Mouse (Mus musculus) retina, postnatal 1 day (tissue): ENCODE results near the gene Sun2.
A peak's percentile ranks its signal among the peaks of the same experiment; 100 is the strongest.

Source experiments
- DNase-seq: peaks from one replicate; pipeline ENCODE4 v3.0.0-alpha.2; 2012

Sun2 gene

GRCm38 (mm10) chr15:79755176-79755575 is 12.8 kb upstream of the Sun2 start:
- DNase-seq, result no peak

GRCm38 (mm10) chr15:79753873-79754272 is 11.5 kb upstream of the Sun2 start:
- DNase-seq, result no peak

- no peak for DNase-seq
Measured at GRCm38 (mm10) chr15:79753420-79753752, 11.1 kb upstream of the Sun2 start.

GRCm38 (mm10) chr15:79752742-79753419 is 10.5 kb upstream of the Sun2 start:
- DNase-seq, result peak; percentile 80

- DNase-seq, result no peak
Measured at GRCm38 (mm10) chr15:79751772-79752171, 9.4 kb upstream of the Sun2 start.

GRCm38 (mm10) chr15:79750266-79750665 is 7.9 kb upstream of the Sun2 start:
- DNase-seq, result no peak

DNA sequence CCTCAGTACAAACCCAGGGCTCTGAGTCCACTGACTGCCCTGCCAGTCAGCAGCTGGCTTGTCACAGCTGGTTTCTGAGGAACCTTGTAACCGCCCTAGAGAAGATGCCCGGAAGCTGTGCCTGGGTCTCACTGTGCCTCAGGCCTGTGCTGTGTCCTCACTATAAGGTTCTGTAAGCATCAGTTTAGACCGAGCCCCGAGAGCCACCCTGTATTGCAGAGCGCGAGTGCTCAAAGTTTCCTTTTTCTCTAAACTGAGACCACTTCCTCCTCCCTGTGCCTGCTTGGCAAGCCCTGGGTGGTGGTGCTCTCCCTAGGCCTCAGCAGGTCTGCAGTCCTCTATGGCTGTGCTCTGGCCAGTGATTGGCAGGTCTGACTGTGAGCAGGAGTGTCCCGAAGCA is 6.8 kb upstream of the Sun2 start:
- DNase-seq, result no peak

DNA sequence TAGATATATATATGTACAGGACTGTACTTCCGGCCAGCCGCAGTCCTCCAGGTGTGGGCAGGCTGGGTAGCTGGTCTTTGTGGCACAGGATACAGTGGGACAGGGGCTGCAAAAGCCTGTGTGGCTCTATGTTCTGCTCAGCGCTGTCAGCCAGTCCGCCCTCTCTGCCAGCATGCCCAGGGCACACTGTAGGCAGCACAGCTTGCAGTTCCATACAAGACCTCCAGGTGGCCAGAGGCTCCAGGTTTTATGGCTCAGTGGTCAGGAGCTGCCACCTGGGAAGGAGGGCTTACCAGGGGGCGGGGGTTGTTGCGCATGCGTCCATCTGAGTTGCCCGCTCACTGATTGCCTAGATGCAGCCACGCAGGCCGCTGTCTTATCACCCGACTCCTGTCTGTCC is 5.7 kb upstream of the Sun2 start:
- DNase-seq, result peak; percentile 80

DNA sequence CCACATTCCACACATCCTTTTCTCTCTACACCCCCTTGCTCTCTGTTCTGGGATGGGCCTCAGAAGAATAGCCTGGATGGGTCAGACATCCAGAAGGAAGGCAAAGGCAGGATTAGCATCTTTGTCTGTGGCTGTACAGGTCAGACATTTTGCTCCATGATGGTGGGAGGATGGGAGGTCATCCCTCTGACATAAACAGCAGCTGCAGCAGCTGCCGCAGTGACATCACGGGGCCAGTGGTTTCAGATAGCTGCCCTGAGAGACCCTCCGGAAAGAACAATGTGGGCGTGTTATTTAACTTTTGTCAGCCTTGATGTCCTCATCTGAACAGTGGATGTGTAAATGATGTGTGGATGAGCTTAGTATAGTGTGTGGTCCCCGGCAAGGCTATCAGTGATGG is 3.5 kb upstream of the Sun2 start:
- DNase-seq, result no peak

DNA sequence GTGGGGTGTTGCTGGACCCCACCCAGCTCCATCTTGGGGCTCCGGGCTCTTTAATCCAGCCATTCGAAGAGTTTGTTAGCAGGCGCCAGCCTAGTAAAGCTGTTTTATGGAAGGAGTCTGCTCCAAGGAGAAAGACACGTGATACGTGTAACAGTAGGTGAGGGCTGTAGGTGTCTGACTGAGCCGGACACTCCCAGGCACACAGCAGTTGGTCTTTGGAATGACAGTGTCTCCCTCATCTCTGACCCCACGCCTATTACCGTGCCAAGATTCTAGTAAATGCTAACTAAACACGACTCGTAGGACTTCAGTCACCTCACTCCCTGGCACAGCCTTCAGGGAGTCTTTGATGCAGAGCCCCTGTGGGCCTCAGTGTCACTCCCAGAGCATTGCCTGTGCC is 3.0 kb upstream of the Sun2 start:
- no peak for DNase-seq

GRCm38 (mm10) chr15:79744742-79745141 is 2.4 kb upstream of the Sun2 start:
- no peak for DNase-seq

GRCm38 (mm10) chr15:79744001-79744400 is 1.7 kb upstream of the Sun2 start:
- DNase-seq, result no peak

DNA sequence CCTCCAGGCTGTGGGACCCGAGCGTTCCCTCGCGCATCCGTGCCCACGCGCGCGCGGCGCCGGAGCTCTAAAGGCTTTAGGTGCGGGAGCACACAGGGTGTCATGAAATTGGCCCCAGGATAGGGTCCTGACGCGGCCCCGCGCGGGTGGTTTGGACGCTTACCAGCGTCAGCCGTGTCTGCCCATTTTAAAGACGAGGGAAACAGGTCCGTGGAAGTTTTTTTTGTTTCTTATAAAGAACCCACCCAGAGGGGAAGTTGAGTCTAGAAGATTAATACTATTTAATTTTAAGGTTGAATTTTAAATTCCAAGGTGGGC is 329 bp upstream of the Sun2 start:
- DNase-seq, result no peak

DNA sequence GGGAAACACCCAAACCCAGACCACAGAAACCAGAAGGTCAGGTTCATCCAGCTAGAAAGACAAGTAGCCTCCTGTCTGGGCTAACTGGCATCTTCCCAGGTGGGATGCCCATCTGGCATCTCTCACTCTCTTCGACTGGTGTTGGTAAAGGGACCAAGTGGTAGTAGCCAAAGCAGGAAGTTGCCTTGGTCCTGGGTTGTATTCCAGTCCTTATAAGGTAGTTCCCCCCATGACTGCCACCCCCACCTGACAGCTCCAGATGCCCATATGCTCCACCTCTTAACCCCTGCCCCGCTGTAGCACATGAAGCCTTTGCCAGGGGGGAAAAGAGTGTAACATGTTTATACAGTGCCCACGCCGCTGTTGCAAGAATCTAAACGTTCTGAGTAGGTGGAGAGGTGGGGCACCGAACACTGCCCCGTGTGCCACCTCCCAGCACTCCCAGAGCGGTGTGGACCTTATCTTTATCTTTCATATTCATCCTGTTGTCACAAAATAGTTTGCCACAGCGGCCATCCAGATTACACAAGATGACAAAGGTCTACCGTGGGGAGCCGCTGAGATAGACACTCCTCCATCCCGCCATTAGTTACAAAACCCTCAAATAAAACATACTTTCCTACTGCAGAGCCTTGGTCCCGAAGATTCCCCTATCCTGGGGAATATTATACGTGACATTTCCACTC is 1.0 kb downstream of the Sun2 start:
- DNase-seq, result peak; percentile 24

GRCm38 (mm10) chr15:79740739-79741138 is 1.6 kb downstream of the Sun2 start:
- no peak for DNase-seq

- DNase-seq, result no peak
Measured at GRCm38 (mm10) chr15:79734311-79734710, 8.0 kb downstream of the Sun2 start.

GRCm38 (mm10) chr15:79733640-79734039 is 8.7 kb downstream of the Sun2 start:
- DNase-seq, result no peak

DNA sequence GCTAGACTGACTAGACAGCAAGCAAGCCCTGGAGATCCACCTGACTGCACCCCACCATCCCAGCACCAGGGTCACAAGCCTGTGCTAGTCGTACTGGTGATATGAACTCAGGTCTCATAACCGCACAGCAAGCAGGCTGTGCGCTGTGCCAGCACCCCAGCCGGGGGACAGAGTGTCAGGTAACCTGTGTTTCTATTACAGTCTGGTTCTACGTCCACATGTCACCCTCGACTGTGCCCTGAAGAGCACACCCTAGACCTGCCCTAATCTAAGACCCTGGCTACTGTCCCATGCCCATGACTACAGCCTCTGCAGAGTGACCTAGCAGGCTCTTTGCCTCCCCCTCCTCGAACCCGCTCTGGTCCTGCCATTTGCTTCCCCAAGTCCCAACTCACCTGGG is 9.1 kb downstream of the Sun2 start:
- DNase-seq, result no peak

GRCm38 (mm10) chr15:79731554-79731953 is 10.8 kb downstream of the Sun2 start:
- DNase-seq, result no peak

GRCm38 (mm10) chr15:79728731-79729388 is 13.5 kb downstream of the Sun2 start:
- DNase-seq, result no peak

- DNase-seq, result peak; percentile 48
Measured at GRCm38 (mm10) chr15:79728311-79728710, 14.0 kb downstream of the Sun2 start.

GRCm38 (mm10) chr15:79727840-79728239 is 14.5 kb downstream of the Sun2 start:
- DNase-seq, result no peak

- DNase-seq, result no peak
Measured at GRCm38 (mm10) chr15:79725190-79725789, 17.0 kb downstream of the Sun2 start.

DNA sequence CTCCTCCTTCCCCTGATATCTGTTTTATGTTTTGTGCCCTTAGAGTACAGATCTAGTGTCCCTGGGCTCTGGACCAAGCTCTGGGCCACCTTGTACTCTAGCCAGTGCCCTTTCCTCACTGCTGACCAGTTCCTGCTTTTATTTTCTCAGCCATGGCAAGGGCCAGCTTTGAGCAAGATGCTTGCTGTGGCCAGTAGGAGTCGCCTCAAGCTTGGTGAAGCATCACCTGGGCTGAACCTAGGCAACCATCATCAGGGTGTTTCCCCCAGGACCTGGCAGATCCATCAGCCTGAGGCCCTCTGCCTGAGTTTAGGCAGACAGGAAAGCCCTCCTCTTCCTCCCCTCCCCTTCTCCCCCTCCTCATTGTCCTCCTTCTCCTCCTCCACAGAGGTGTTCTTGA is 18.9 kb downstream of the Sun2 start:
- DNase-seq, result peak; percentile 44
